Mouse (Mus musculus): Measurements from ENCODE around the gene Vmn1r40. TPM values are rescaled to one million over a fixed set of nuclear protein-coding genes. Genes with fewer than 3 reads are reported as not detected.

The Vmn1r40 gene
- not detected in 2 replicates for polyA plus RNA-seq (2012; rRNA removed)

DNA sequence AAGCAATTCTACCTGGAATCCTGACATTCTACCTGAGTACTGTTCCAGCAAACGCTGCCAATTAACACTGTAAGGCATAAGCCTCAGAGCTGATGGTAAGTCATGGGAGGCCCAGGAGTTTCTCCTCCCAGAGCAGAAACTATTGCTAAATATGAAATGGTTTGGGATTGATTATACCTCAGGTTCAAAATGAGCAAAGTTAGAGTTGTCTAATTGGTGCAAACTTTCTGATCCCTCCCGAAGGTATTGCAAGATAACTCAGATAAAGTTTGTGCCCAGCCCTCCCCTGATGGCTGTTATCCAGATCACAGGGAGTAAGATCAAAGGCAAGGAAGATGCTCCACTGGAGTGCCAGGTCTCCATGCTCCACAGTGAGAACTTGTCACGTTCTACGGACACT lies at the start of gene Vmn1r40:
Gene Vmn1r40, plus strand, starts transcription at position 301 of the 400 bp plus-strand sequence.
- TF ChIP-seq CTCF (conservative IDR thresholded peaks at IDR 0.05; ENCODE audit: insufficient read depth, insufficient read length, low read depth, low read length) = no peak
- no peak for TF ChIP-seq POLR2A (IDR thresholded peaks at IDR 0.05; ENCODE audit: low read depth, low read length)
- H3K4me1 ChIP-seq (ENCODE audit: control insufficient read depth, insufficient read depth, low read length) = no peaks in the 10 kb centered on the region
- 76% methylated on average over 4 of the region's 4 CpGs for WGBS

DNA sequence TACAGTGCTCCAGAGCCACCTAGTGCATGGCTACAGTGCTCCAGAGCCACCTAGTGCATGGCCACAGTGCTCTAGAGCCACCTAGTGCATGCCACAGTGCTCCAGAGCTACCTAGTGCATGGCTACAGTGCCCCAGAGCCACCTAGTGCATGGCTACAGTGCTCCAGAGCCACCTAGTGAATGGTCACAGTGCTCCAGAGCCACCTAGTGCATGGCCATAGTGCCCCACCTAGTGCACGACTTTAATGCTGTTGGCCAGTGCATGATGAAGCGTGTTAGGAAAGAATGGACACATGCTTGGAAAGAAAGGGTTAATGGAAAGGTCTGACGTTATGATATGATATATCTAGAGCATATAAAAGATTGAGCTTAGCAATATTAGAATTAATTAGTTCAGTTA lies 49.0 kb upstream of the Vmn1r40 start:
- DNase-seq = no peak
- 76% methylated on average over 3 of the region's 3 CpGs for WGBS
- Histone ChIP-seq H3K4me3 (ENCODE audit: insufficient read depth, low read depth, low read length) (no peak overlapping the region), H3K4me1 (ENCODE audit: control insufficient read depth, insufficient read depth, low read length) (no peaks in the 10 kb centered on the region), H3K36me3 (ENCODE audit: control insufficient read depth, insufficient read depth, low read length) (no peaks in the 10 kb centered on the region), H3K27ac (ENCODE audit: insufficient read depth, low read depth, low read length) (no peak overlapping the region), H3K27me3 (replicated peaks; ENCODE audit: control insufficient read depth, insufficient read depth, low read length) (no peaks in the 10 kb centered on the region)
- TF ChIP-seq POLR2A (IDR thresholded peaks at IDR 0.05; ENCODE audit: low read depth, low read length) = no peak

More for the DNA sequence above, at the start of gene Vmn1r40:
- no peak within 1 kb of the TSS for H3K4me3 ChIP-seq (ENCODE audit: insufficient read depth, low read depth, low read length)
- no peak for DNase-seq
- no peak within 1 kb of the TSS for H3K27ac ChIP-seq (ENCODE audit: insufficient read depth, low read depth, low read length)
- H3K36me3 ChIP-seq (ENCODE audit: control insufficient read depth, insufficient read depth, low read length) = no peaks in the 10 kb centered on the region
- no peaks in the 10 kb centered on the region for H3K27me3 ChIP-seq (replicated peaks; ENCODE audit: control insufficient read depth, insufficient read depth, low read length)

DNA sequence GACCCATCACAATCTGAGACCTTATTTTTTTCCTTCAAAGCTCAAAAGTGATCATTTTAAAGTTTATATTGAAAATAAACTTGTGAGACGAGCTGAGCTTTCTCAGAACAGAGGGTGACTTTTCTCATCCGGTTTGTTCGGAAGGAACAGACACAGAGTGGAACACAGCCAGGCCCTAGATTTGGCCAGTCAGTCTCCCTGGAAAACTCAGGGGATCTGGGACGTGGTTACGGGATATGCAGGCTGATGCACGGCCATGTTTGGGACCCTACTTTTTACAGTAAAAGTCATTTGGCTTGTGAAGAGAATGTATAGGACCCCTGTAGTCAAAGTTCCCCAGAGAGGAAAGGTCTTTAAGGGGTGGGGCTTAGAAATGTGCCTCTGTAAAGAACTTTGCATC lies 48.4 kb upstream of the Vmn1r40 start:
- Histone ChIP-seq H3K4me3 (ENCODE audit: insufficient read depth, low read depth, low read length) (no peak overlapping the region), H3K4me1 (ENCODE audit: control insufficient read depth, insufficient read depth, low read length) (no peaks in the 10 kb centered on the region), H3K27me3 (replicated peaks; ENCODE audit: control insufficient read depth, insufficient read depth, low read length) (no peaks in the 10 kb centered on the region), H3K36me3 (ENCODE audit: control insufficient read depth, insufficient read depth, low read length) (no peaks in the 10 kb centered on the region), H3K27ac (ENCODE audit: insufficient read depth, low read depth, low read length) (no peak overlapping the region)
- WGBS = 78% methylated on average over 6 of the region's 6 CpGs
- no peak for DNase-seq
- TF ChIP-seq POLR2A (IDR thresholded peaks at IDR 0.05; ENCODE audit: low read depth, low read length) (no peak), CTCF (conservative IDR thresholded peaks at IDR 0.05; ENCODE audit: insufficient read depth, insufficient read length, low read depth, low read length) (no peak)

DNA sequence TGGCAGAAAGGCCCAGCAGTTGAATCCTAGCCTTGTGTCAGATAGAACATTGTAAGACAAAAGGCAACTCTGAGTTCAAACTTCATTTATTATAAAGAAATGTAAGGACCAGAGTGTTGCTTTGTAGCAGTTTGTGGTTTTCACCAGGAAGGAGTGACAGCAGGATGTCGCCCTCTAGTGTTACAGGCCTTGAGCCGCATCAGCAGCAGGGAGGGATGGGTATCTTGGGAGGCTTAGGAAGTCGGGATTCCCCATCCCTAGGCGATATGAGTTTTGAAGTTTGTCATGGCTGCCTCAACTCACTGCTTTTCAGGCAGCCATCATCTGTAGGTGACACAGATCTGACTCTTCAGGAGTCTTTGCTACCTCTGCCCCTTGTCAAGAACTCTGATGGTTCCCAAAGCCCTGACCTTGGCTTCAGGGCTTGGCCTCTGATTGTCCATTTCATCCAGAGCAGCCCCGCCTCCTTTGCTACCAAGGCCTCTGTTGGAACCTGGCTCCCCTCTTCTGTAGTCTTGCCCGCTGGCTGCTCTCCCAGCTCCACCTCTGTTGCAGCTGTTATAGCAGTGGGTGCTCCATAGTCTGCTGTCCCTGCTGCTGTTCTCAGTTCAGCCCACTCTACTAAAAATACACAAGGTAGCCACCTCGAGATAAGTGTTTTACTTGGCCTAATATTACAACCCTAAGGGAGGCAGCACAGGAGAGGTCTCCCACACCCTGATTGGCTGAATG lies 47.5 kb upstream of the Vmn1r40 start:
- TF ChIP-seq CTCF (conservative IDR thresholded peaks at IDR 0.05; ENCODE audit: insufficient read depth, insufficient read length, low read depth, low read length) (peak; percentile 84), POLR2A (IDR thresholded peaks at IDR 0.05; ENCODE audit: low read depth, low read length) (no peak)
- no peak overlapping the region for H3K27ac ChIP-seq (ENCODE audit: insufficient read depth, low read depth, low read length)
- no peaks in the 10 kb centered on the region for H3K27me3 ChIP-seq (replicated peaks; ENCODE audit: control insufficient read depth, insufficient read depth, low read length)
- WGBS = 38% methylated on average over 7 of the region's 7 CpGs
- DNase-seq = peak; percentile 50
- no peaks in the 10 kb centered on the region for H3K36me3 ChIP-seq (ENCODE audit: control insufficient read depth, insufficient read depth, low read length)
- no peak overlapping the region for H3K4me3 ChIP-seq (ENCODE audit: insufficient read depth, low read depth, low read length)
- no peaks in the 10 kb centered on the region for H3K4me1 ChIP-seq (ENCODE audit: control insufficient read depth, insufficient read depth, low read length)

DNA sequence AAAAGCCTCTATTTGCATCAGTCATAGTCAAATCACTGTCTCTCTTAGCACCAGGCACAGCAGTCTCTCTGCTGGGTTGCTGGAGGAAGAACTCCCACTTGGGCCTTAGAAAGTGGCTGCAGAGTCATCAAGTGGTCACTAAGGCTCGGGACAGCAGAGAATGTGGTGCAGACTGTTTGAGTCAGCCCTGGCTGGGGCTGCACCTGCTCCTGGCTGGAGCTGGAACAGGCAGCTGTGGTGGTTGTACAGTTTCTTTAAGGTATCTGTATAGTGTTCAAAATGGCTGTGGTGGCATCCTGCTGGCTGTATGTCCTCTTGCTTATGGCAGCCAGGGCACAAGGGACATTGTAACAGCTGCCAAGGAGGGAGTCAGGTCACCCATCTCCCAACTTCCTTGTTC lies 46.9 kb upstream of the Vmn1r40 start:
- no peak overlapping the region for H3K4me3 ChIP-seq (ENCODE audit: insufficient read depth, low read depth, low read length)
- no peak for TF ChIP-seq POLR2A (IDR thresholded peaks at IDR 0.05; ENCODE audit: low read depth, low read length)
- no peak for DNase-seq
- no peaks in the 10 kb centered on the region for H3K4me1 ChIP-seq (ENCODE audit: control insufficient read depth, insufficient read depth, low read length)
- H3K27me3 ChIP-seq (replicated peaks; ENCODE audit: control insufficient read depth, insufficient read depth, low read length) = no peaks in the 10 kb centered on the region
- H3K36me3 ChIP-seq (ENCODE audit: control insufficient read depth, insufficient read depth, low read length) = no peaks in the 10 kb centered on the region
- no peak overlapping the region for H3K27ac ChIP-seq (ENCODE audit: insufficient read depth, low read depth, low read length)
- 89% methylated on average over 1 of the region's 1 CpGs for WGBS

DNA sequence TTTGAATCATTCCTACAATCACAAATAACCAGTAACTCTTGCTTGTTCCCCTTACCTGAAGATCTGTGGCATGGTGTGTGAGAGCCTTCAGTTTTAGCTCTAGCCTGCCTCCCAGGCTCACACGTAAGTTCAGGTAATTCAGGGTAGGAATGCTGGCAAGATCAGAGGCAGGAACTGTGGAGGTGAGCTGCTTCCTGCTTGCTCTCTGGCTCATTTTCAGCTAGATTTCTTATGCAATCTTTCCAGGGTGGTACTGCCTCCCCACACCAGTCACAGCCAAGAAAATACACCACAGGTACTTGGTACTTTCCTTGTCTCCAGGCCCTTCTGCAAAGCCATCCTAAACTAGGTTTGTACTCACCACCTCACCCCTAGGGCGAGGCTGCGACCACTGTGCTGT lies 44.8 kb upstream of the Vmn1r40 start:
- no peak for TF ChIP-seq CTCF (conservative IDR thresholded peaks at IDR 0.05; ENCODE audit: insufficient read depth, insufficient read length, low read depth, low read length)
- no peak for TF ChIP-seq POLR2A (IDR thresholded peaks at IDR 0.05; ENCODE audit: low read depth, low read length)
- WGBS = 85% methylated on average over 3 of the region's 3 CpGs
- H3K4me1 ChIP-seq (ENCODE audit: control insufficient read depth, insufficient read depth, low read length) = no peaks in the 10 kb centered on the region
- no peaks in the 10 kb centered on the region for H3K27me3 ChIP-seq (replicated peaks; ENCODE audit: control insufficient read depth, insufficient read depth, low read length)
- no peak for DNase-seq
- H3K36me3 ChIP-seq (ENCODE audit: control insufficient read depth, insufficient read depth, low read length) = no peaks in the 10 kb centered on the region
- no peak overlapping the region for H3K4me3 ChIP-seq (ENCODE audit: insufficient read depth, low read depth, low read length)
- no peak overlapping the region for H3K27ac ChIP-seq (ENCODE audit: insufficient read depth, low read depth, low read length)

DNA sequence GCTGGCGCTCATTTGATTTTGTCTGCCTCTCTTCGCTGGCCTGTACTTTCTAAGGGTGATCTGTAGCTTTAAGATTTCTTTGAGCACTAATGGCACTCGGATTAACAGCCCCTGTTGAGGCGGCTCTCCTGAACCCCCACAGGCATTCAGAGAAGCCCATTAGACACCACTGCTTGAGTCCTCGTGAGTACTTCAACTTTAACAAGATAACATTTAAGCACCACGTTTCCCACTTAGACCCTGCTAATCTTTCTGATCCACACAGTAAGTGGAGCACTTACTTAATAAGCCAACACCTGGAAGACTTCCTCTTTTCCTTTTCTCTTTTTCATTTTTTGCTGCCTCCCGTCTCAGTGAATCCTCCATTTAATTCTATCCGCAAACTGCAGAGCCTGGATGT lies 42.2 kb upstream of the Vmn1r40 start:
- no peaks in the 10 kb centered on the region for H3K27me3 ChIP-seq (replicated peaks; ENCODE audit: control insufficient read depth, insufficient read depth, low read length)
- H3K4me3 ChIP-seq (ENCODE audit: insufficient read depth, low read depth, low read length) = no peak overlapping the region
- no peak overlapping the region for H3K27ac ChIP-seq (ENCODE audit: insufficient read depth, low read depth, low read length)
- H3K36me3 ChIP-seq (ENCODE audit: control insufficient read depth, insufficient read depth, low read length) = no peaks in the 10 kb centered on the region
- no peak for DNase-seq
- WGBS = 80% methylated on average over 8 of the region's 8 CpGs
- no peaks in the 10 kb centered on the region for H3K4me1 ChIP-seq (ENCODE audit: control insufficient read depth, insufficient read depth, low read length)
- TF ChIP-seq POLR2A (IDR thresholded peaks at IDR 0.05; ENCODE audit: low read depth, low read length) (no peak), CTCF (conservative IDR thresholded peaks at IDR 0.05; ENCODE audit: insufficient read depth, insufficient read length, low read depth, low read length) (no peak)

Measured in kidney, adult 2 months (tissue).